Mouse (Mus musculus) T-helper 1 cell (primary cell): ENCODE data around the gene Ppm1m.

Source experiments
- in situ Hi-C: fragments of 300-600 bp; cut with MboI, MseI; formaldehyde crosslinking; loops from one replicate; pipeline ENCODE4 v1.15.1; 2025; ENCODE audit warnings: high pct_unique_total_duplicates

Ppm1m gene

DNA sequence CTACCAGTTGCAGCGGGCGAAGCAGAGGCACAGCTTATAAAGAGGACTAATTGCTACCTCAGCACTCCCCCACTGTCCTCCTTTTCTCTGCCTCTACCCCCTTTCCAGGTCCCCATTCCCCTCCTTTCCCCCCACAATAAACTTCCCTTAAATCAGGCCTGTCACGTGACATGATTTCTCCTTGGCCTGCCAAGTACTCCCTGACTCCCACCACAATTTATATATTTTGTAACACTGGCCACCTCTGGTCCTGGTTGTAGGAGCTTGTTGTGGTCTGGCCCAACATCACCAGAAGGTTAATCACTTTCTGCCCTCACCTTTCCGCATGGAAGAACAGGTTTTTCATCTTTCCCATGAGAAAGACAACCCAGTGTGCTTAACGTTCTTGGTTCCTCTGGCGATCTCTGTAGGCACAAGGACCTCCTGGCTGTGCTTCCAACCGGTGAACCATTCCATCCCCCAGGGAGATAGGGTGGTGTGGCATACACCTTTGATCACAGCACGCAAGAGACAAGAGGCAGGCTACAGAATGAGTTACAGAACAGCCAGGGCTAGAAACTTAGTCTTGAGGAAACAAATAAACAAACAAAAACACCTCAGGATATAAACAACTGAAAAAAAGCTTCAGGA, 21.5 kb upstream of the Ppm1m start:
- in situ Hi-C loops, result no loop called here

- in situ Hi-C loops, result loop anchor here (5.0 to 10.0 kb wide), 2 partner anchors 60 to 208 kb away; partner anchors contain the start of gene Rpl29
Measured at GRCm38 (mm10) chr9:106216971-106217370, 17.4 kb upstream of the Ppm1m start.

DNA sequence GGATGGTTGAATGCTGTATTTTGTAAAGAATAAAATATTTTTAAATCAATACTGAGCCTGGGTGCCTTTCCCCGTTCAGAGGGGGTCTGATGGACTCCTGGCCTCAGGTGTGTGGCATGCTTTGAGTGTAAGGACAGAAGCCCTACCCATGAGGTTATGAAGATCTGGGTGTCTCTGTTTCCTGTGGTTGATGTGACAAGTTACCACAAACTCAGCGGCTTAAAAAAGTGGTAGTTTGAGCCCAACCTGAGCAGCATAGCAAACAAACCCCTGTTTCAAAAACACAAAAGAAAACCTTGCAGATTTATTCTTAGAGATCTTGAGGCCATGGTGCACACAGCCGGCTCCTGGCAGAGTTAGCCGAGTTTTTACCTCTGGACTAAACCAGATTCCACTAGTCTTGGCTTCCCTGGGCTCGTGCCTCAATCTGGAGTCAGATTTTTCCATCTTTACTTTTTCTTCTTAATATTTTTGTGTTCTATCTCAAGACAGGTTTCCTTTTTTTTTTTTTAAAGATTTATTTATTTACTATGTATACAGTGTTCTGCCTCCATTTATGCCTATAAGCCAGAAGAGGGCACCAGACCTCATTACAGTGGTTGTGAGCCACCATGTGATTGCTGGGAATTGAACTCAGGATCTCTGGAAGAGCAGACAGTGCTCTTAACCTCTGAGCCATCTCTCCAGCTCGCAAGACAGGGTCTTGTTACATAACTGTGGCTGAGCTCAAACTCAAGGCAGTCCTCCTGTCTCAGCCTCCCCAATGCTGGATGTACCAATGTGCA, 16.0 kb upstream of the Ppm1m start:
- in situ Hi-C loops, result loop anchor here (5.0 to 10.0 kb wide), 2 partner anchors 62 to 209 kb away; partner anchors contain the start of gene Rpl29

GRCm38 (mm10) chr9:106212594-106212981, 13.0 kb upstream of the Ppm1m start:
- in situ Hi-C loops, result loop anchor here (10.0 kb wide), 1 partner anchor 212 kb away; the partner anchor contains the start of gene Rpl29

DNA sequence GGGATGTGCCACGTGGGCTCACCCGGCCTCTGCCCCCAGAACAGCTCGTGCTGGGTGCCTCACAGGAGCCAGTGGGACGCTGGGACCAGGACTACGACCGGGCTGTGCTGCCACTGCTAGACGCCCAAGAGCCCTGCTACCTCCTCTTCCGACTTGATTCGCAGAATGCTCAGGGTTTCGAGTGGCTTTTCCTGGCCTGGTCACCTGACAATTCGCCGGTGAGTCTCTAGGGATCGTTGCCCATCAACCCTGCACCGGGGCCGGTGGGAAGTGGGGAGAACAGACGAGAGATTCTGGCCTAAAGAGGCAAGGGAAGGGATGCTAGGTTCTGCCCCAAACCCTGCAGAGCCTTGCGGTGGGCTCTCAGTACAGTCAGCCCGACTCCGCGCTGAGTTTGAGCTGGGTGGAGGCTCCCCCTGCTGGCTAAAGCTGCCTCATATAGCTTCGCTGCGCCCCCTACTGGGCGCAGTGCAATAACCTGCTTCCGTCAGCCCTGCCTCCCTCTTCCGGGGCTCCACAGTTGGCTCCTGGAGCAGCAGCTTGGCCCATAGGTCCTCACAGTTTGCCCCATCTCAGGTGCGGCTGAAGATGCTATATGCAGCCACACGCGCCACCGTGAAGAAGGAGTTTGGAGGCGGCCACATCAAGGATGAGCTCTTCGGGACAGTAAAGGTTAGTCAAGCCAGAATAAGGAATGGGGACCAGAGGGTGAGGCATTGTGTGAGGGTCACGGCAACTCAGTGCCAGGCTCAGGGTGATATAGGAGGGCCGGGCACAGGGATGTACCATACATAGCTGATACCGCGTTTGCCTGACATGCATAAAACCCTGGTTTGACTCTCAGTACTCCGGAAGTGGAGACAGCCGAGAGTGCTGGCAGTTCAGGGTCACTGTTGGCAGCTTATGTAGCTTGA, 12.4 kb upstream of the Ppm1m start:
- in situ Hi-C loops, result loop anchor here (10.0 kb wide), 1 partner anchor 213 kb away; the partner anchor contains the start of gene Rpl29

GRCm38 (mm10) chr9:106210853-106211609, 11.5 kb upstream of the Ppm1m start:
- in situ Hi-C loops, result loop anchor here (10.0 kb wide), 1 partner anchor 214 kb away; the partner anchor contains the start of gene Rpl29

GRCm38 (mm10) chr9:106209954-106210353, 10.4 kb upstream of the Ppm1m start:
- in situ Hi-C loops, result loop anchor here (10.0 kb wide), 1 partner anchor 215 kb away; the partner anchor contains the start of gene Rpl29

DNA sequence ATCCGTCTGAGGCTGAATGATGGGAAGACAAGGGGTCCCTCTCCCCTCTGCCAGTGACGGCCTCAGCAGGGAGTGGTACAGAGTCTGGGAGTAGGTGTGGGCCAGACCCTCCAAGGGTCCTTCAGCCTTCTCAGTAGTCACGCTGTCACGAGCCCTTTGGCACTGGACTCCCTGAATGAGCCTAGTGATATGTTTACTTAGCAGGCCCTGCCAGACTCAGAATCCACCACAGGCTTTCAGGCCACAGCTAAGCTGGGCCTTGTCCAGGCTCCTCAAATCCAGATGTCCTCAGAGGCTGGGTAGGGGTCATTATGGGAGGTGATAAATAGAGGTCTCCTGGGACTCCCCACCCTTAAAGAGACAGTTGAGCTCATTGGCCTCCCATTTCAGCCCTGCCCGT, 8.6 kb upstream of the Ppm1m start:
- in situ Hi-C loops, result no loop called here

GRCm38 (mm10) chr9:106206515-106206914, 7.0 kb upstream of the Ppm1m start:
- in situ Hi-C loops, result no loop called here

GRCm38 (mm10) chr9:106205713-106206290, 6.3 kb upstream of the Ppm1m start:
- in situ Hi-C loops, result no loop called here

GRCm38 (mm10) chr9:106203990-106204851, 4.7 kb upstream of the Ppm1m start:
- in situ Hi-C loops, result no loop called here

DNA sequence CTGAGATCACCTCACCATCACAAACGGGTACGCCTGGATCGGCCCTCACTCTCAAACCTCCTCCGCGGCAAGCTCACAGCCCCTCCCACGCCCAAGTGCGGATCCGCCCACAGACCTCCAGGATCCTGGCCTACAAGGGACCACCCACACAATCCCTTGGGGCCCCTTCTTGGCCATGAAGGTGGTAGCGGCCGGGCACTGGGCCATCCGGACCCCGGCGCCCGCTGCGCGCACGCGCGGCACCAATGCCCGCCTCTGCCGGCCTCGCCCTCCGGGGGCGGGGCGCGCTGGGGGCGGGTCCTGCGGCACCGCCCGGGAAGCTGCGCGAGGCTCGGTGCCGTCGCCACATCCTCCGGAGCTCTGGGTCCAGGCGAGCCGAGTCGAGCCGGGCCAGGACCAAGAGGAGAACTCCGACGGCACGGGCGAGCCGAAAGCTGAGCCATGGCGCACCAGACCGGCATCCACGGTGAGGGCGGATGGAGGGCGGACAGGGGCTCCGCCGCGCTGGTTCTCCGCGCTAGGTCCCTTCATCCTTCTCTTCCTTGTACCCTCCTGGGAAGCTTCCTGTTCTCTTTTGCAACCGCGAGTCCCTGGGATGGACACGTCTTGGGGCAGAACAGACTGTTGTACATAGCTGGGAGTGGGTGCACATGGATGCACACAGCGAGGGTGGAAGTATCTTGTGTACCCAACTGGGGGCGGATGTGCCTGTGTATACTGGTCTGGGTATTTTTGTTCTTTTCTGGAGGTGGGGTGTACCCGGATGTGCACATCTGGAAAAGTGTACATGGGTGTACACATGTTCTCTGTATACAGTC, 3.5 kb upstream of the Ppm1m start, which contains the start of gene Twf2:
Gene Twf2, plus strand, starts transcription at position 290 of the 818 bp plus-strand sequence.
- in situ Hi-C loops, result no loop called here

DNA sequence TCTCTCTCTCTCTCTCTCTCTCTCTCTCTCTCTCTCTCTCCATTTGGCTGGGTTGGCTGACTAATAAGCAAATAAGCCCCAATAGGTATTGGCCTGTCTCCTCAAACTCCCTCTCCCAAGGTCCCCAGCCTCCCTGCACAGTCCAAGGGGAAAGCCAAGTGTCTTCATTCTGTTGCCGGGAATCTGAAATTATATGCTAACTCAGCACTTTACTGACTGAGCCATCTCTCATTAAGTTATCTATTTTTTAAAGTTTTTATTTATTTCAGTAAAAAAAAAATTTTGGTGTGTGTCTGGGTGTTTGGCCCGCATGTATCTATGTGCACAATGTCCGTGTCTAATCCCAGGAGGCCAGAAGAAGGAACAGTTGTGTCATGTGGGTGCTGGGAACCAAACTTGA, 2.3 kb upstream of the Ppm1m start:
- in situ Hi-C loops, result no loop called here

DNA sequence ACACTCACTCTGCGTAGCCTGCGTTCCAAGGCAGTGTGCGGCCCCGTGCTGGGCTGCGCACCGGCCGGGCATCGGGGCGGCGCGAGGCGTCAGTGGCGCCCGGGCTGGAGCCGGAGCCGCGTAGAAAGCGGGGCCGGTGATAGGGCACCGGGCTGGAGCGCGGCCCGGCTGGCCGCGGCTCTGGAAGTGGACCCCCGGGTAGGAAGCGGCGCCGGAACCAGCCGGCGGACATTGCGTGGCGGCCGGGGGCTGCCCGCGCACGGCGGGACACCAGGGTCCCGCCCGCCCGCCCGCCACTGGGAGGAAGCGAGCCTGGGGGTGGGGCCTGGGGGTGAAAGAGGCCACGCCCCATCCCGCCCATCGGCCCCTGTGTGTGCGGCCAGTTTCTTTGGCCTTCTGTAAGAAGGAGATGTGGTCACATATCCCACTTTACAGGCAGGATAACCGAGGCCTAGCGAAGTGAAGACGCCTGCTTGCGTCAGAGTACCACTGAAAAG, 536 bp downstream of the Ppm1m start:
- in situ Hi-C loops, result loop anchor here (10.0 to 25.0 kb wide), 2 partner anchors 1106 to 1363 kb away; partner anchors contain the start of genes Hyal2, Rassf1 and Tusc2

DNA sequence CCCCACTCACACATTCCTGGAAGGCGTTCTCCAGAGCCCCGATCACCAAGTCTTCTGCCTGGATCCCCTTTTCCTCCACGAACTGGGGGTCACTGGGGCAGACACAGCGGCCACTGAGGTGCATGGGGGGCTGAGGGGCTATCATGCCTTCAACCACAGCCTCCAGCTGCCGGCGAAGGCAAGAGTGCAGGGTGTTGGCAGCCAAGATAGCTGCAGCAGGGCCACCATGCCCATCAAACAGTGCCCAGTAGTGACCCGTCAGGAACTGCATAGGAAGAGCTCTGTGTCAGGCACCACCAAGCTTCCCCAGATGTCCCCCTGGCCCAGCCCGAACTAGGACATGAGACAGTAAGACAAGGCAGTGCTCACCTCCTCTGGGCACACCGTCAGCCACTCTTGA, 1.8 kb downstream of the Ppm1m start:
- in situ Hi-C loops, result loop anchor here (10.0 to 25.0 kb wide), 2 partner anchors 1107 to 1365 kb away; partner anchors contain the start of genes Hyal2, Rassf1 and Tusc2

- in situ Hi-C loops, result loop anchor here (10.0 to 25.0 kb wide), 2 partner anchors 1108 to 1365 kb away; partner anchors contain the start of genes Hyal2, Rassf1 and Tusc2
Measured at GRCm38 (mm10) chr9:106197081-106197713, 2.3 kb downstream of the Ppm1m start.

DNA sequence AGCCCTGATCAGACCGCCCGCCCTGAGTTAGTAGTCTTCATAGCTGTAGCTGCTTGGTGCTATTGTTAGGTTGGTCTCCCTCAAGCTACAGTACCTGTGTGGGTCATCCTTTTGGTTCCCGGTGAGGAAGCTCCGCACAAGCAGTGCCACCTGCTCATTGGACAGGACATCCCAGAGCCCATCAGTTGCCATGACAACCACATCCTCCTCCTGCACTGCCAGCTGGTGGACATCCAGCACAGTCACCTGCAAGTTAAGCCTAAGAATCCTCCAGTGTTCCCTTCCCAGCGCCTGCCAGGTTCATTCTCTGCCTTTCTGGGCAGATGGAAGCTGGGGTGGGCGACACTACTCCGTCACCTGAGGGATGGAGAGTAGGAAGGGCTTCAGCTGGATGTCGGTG, 3.9 kb downstream of the Ppm1m start:
- in situ Hi-C loops, result loop anchor here (10.0 to 25.0 kb wide), 2 partner anchors 1109 to 1367 kb away; partner anchors contain the start of genes Hyal2, Rassf1 and Tusc2
